Mouse (Mus musculus) c-Kit-positive CD71-positive TER-119-positive erythroid progenitor cells, embryonic 14.5 days (primary cell): ENCODE data around the gene Gm29427.

Source experiments
- DNase-seq: peaks from one replicate; pipeline ENCODE4 v3.0.0-alpha.2; 2013; ENCODE audit warnings: low spot score

Gm29427 gene

DNA sequence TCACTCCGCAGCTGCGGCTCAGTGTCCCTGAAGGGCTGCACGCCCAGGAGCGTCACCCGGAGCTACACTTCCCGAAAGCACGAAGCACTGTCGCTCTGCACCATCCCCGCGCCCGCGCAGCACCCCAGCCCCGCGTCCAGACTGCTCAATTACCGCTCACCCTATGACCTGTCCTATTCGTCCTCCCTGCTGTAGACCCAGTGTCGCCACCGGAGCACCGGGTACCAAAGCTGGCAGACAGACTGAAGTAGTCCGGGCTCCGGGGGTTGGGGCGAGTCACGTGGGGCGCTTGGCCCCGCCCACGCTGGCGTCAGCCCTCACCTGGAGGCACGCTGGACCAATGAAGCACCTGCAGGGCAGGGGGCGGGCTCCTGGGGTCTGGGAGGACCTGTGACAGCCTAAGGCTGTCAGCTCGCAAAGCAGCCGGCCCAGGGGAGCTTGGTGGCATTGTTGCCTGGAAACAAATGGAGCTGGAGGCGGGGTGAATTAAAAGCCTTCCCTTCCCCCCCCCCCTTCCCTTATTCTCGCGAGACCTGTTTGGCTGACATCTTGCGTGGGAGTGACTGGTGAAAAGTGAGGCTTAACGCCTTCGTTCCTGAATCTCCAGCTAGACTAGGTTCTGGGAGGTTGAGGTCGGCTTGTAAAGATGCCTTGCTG, at the start of gene Gm29427:
Gene Gm29427, minus strand, starts transcription at position 239 of the 657 bp plus-strand sequence.
- peak; percentile 90 for DNase-seq

DNA sequence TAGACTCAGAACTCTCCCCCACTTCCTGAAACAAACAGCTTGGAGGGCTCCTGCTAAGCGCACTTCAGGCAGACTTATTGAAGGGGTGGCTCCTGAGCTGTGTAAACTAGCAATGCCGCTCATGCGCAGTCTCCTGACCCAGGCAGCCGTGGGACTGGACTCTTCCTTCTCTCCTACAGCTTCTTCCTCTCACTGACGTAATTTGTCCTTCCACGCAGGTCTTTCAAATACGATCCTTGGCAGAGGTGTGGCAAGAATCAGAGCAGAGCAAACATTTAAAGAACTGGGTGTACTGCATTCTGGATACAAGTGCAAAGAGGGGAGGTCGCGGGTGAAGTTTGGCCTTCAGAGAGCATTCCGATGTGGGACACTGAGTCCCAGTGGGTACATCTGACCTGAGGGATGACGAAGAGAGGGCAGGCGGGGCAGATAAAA, 48.4 kb upstream of the Gm29427 start:
- DNase-seq: no peak

DNA sequence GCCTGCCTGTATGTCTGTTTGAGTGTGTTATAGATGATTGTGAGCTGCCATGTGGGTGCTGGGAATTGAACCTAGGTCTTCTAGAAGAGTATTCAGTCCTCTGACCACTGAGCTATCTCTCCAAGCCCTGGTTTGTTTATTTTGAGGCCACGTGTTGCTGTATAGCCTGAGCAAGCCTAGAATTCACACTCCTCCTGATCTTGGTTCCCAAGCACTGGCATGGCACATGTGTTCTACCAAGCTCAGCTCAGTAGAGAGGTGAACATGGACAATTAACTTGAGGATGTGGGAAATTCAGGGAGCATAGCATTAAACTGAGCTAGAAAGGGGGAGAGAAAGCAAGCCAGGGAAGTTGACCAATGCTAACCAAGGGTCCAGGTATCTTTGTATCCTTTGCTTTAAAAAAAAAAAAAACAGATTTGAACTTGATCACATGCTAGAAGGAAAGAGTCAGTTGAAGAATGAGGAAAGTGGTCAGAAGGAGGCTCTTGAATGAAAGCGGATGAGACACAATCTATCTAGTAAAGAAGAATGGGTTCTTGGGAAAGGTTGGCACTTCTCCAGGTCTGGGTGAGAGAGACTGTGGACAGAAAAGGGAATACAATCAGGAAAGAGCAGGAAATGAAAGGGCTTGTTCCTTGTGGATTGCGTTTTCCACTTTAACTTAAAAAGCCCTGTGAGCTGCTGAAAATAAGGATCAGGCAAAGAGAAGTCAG, 46.6 kb upstream of the Gm29427 start:
- no peak for DNase-seq

DNA sequence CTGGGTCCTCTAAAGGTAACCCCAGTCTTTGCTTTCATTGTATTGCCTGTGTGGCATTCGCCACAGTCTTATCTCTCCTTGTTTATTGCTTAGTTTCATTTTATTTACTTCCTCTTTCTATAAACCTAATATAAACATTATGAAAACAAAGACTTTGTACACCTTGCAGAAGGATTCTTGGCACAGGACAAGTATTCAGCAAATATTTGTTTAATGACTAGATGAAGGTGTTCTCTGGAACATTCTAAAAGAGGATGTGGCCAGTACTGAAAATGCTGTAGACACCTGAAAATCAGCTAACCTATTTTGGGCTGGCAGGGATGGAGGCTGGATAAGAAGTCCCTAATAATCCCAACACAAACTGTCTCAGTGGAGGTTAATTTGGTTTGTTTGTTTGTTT, 46.0 kb upstream of the Gm29427 start:
- DNase-seq: no peak

DNA sequence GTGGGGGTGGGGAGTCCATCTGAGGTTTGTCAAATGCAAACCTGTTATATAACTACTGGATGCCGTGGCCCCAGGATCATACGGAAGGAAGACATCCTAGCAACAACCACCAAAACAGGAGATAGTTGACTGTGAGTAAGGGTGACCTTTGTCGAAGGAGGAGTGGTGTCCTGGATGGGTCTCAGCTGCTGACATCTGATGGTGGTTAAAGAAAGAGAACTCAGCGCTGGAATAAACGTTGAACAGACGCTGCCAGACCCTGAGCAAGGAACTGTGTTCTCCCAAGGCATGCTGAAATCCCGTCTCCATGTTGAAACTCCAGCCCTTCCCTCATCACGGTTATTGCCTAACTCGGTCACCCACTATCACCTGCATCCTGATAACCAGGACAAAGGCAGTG, 44.1 kb upstream of the Gm29427 start:
- DNase-seq: no peak

DNA sequence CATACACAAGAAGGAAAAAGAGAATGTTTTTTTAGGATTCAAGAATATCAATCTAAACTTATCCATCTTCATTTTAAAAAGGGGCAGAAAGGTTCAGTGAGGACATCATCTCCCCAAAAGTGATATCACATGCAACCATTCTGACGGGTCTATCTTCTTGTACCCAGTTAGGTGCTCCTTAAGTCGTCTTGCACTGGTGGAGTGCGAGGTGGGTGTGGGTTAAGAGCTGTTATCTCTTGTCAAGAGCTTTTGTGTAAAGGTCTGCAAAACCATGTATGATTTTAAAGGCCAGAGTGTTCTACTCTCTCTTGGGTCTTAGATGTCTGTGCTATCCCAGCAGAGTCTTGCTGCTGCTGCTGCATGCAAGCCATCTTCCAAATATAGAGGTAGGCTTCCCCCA, 31.2 kb upstream of the Gm29427 start:
- DNase-seq: no peak

DNA sequence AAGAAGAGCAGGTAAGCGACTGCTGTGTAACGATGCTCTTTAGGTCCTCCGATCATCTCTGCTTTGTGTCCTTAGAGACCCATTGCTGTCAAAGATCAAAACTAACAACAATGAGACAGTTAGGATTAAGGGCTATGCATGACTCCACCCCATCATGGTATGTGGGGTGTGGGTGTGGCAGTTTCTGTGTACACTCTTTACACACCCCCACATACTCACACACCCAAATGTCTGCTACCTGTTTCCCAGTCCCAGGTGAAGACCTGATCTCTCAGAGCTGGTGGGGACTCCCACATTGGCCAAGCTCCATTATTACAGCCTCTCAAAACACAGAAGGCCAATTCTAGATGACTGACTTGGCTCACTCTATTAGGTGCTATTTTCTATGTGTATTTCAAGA, 30.0 kb upstream of the Gm29427 start:
- no peak for DNase-seq

DNA sequence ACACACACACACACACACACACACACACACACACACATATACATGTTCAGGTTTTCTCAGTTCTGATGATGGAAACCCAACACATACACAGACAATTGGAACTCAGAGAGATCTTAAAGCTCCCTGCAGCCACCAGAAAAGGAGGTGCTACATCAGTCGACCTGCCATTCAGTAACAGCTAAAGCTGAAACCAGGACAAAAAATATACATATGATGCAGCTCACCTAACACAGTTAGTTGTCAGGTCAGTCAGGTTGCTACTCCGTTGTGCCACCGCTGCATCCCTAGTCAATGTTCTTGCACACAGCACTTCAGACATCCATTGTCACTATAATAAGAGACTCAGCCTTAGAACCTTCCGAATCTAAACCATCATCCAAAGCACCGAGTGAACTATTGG, 29.4 kb upstream of the Gm29427 start:
- DNase-seq: no peak

DNA sequence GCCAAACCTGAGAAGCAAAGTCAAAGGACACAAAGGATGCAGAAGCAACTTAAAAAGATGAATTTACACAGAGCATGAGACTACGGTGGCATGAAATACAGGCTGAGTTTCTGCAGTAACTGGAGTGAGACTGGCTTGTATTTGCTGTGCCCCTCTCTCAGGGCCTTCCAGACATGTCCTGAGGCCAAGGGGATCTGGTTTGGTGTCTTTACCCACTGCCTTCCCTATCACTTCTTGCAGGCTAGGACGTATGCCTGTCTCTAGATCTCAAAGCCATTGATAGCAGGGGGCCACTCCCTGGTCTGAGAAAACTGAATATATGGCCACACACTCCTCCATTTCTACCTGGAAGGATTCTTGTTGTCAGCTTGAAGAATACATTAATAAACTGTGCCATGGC, 28.6 kb upstream of the Gm29427 start:
- peak; percentile 60 for DNase-seq

DNA sequence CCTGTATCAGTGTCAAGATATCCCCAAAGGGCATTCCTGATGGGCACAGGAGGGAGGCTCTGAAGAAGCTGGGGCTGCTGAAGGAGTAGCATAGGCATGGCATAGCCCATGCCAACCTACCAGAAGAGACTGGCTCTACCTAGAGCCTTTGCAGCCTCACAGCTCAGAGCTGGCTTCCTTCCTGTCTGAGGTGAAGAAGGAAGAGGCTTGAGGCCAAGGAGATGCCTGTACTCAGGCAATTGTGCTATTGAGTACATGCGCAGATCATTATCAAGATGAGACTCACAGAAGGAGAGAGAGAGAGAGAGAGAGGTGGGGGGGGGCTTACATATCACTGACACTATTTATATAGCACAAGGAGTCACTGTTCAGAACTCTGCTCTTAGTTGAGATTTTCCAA, 28.2 kb upstream of the Gm29427 start:
- no peak for DNase-seq

DNA sequence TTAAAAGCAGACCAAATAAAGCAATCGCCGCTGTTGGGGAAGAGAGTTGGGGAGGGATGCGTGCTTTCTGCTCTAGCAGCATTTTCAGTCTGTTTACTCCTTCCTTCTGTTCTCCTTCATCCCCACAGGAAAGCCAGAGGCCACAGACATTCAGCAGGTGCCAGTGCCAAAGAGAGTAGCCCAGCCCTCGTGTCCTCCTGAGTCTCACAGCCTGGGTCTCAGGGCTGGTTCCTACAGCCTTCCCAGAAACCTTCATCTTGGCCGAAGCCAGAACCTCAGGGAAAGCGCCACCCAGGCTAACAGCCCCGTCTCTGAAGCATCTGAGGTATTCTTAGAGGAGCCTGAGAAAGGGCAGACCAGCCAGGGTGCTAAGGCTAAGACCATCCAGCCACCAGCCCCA, 26.6 kb upstream of the Gm29427 start:
- no peak for DNase-seq

DNA sequence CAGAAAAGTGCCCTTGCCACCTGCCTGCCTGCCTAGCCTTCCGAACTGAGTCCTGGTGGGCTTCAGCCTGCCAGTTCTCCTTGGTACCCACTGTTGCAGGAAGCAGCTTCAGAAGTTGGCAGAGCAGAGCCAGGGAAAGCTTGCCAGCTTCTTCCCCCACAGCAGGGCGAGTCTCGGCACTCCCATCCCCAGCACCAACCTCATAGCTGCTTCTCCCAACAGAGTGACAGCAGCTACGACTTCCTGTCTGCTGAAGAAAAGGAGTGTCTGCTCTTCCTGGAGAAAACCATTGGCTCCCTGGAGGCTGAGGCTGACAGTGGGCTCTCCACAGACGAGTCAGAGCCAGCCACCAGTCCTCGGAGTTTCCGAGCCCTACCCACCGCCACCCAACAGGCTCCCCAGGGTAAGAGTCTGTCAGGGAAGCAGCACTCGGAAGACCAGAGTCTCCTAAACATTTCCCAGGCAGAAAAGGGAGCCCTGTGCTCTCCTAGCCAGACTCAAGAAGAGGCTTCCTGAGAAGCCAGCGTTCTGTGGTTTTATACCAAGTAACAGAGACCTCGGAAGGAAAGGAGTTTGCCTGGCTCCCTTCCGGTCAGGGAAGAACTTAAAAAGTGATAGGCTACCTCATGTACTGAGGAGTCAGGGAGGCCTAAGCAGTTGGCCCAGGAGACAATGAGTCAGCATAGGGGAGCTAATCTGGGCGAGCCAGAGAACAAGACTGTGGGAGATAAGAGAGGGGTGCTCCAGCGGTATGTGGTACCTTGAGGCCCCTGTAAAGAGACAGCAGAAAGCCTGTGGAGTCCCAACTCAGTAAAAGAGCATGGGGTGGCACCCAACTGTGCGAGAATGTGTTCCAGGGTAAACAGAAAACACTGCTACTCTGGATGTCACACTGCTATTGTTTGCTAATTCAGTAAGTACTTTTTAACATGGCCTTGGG, 25.5 kb upstream of the Gm29427 start:
- peak; percentile 97 for DNase-seq

DNA sequence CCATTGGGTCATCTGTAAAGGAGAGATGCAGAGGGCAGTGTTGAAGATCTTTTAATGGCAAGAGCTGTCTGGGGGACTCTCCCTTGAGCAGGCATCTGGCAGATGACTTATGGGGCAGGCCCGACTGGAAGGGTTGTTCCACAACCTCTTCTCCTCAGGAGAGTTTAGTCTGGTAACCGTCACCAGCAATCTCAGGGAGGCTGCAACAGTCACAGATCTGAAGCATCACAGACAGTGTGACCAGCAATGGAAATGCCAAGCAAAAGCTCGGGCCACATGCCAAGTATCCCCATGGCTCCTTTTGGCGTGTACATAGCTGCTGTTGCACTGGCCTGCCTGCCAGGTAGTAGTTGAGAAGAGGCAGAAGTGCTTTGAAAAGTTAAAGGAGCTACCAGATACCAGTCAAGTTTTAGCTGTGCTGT, 24.6 kb upstream of the Gm29427 start:
- DNase-seq: no peak

DNA sequence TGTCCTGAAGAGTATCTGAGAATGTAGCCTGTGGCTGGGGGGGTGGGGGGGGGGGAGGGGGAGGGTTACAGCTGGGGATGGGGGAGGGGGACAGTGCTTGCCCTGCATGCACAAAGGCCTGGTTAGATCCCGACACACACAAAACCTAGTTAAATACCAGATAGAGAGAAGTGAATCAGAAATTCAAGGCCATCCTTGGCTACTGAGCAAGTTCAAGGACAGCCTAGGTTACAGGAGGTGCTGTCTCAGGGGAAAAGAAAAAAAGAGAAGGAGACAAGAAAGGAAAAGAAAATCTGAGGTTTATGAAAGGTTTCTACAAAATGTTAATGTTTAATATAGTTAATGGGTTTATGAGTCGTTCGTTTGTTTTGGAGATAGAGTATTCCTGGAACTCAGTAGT, 24.0 kb upstream of the Gm29427 start:
- DNase-seq: no peak

DNA sequence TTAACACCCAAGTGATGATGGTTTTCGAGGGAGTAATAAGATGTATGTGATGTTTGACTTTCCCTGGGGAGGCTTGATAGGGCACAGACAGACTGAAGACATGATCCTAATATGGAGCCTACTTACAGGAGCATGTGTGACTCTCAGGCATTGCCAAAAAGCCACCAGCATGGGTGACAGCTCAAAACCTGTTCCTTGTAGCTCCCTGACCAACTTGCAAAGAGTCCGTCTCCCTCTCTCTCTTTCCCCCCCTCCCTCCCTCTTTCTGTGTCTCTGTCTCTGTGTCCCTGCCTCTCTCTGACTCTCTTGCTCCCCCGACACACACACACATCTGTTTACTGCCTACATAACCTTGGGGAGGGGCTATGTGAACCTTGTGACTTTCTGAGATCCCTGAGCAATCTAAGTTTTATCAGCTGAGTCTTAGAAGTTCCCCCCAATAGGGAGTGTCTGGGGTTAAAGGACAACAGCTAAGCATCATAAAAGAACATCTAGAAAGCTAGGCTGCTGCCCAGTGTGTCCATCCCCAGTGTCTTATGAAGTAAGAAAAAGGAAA, 23.0 kb upstream of the Gm29427 start:
- DNase-seq: no peak

DNA sequence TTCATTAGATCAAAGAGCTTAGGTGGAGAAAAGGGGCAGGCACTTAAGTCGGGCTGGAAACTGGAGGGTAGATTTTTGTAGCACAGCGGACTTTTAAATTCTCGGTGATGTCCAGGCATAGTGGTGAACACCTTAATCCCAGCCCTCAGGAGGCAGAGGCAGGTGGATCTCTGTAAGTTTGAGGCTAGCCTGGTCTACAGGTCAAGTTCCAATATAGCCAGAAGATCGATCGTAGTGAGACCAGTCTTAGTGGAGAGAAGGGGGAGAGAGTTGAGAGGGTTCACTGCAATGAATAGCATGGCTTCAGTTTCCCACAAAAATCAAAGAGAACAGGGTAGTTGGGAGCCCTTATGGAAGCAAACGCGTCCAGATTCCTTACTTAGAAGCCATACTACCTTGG, 22.3 kb upstream of the Gm29427 start:
- DNase-seq: no peak

DNA sequence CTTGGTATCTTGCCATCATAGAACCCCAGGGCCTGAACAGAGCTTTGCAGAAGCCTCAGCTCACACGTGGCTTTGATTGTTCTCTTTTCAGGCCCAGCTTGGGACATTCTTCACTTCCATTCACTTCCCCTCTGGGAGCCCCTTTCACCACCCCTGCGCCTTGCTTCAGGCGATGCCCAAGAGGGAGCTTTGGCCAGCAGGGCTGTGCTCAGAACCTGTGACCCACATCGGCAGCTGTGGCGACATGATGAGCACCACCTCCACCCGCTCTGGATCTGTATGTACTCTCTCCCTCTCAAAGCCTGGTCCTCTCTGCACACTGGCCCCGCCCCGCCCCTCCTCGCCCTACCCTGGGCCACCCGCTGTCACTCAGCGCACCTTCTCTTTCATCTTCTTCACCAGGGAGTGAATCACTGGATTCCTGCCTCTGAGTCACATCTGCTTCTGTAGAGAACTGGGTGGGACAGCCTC, 21.8 kb upstream of the Gm29427 start:
- DNase-seq: no peak

DNA sequence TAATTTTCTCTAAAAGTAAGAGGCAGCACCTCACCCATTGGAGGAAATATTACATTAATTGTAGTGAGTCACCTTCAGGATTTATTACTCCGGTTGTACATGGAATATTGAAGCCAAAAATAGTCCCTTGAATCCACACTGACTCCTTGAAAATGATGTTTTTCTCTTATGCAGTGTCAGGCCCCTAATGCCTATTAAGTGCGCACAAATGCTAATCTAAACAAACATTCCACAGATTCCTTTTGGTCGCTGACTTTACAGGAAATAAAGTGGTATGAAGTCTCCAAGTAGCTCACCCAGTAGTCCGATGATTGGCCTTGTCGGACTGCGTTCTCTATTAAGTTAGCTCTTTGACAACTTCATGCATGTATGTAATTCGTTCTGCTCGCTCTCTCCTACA, 19.3 kb upstream of the Gm29427 start:
- DNase-seq: no peak

DNA sequence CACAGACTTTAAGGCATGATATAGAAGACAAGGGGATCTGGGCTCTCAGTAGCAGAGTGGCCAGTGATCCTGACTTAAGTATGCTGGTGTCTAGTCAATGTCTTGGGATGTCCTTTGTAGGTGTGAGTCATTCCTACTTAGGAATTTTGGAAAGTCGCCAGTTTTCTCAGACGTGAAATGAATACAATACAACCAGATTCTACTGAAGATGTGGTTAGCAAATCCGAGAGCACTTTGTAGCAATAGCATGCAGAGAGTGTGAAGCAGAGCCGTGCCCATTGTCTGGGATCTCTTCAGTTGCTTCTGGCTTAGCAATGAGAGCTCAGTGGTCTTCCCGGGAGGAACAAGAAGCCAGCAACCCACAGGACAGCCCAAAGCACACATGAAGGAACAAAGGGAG, 18.9 kb upstream of the Gm29427 start:
- DNase-seq: no peak

DNA sequence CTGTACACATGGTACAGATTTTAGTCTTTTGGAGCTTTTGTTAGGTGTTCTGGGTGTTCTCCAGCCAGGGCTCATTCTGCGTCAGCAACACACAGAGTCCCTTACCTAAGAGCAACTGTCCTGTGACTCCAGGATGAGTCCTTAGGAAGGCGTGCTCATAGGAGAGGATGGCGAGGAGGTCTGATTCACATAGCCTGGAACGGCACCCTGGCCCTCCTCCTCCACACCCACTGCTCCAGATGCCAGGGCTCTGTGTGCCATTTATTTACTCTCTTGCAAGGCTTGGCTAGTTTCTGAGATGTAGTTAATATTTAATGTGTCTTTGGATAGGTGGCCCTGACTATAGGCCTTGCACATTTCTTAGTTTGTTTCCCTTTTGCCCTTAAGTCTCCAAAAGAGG, 18.1 kb upstream of the Gm29427 start:
- no peak for DNase-seq

DNA sequence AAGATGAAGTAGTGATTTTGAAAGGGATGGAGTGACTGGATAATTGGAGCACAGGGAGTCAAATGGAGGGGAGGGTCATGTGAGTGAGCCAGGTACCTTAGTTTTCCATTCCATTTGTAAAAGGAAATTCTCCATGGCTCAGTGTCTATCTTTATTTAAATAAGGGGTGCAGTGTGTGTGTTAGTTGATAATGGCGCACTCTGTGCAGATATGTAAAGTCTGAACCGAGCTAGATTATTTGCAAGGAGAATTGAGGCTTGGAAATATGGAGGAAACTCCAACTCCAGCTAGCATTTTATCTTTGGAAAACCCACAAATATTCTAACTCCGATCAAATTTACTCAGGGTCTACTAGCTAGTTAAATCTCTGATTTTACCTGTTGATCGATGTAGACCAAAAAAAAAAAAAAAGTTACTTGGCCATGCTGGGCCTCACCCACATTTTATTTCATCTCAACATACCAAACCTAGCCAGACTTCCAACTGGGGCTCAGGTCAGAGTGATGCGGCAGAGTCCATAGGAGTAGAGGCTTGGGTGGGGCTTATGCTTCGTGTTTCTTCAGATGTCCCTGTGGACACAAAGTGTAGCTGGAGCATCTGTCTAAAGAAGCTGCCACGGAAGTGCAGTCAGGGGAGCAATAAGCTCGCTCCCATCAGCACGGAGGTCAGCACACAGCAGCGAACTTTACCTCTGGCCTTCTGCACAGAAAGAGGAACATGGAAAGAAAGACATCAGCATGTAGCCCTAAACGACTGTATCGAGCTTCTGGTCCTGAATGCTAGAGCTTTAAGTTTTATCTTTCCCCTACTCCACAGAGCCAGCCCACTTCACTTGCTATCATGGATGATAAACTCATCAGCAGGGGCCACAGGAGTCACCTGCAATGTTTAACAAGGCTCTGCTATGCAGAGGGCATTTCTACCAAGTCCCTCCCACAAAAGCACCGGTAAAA, 17.4 kb upstream of the Gm29427 start:
- peak; percentile 45 for DNase-seq
